Mouse (Mus musculus) liver, adult (tissue): ENCODE data around the gene Phb.

ENCODE experiments used
- GATA4 ChIP-seq: IDR thresholded peaks from 2 replicates; pipeline ENCODE4 v1.6.1; 2014; ENCODE audit warnings: mild to moderate bottlenecking, low read length; ENCODE audit not compliant: insufficient replicate concordance

Gene Phb

DNA sequence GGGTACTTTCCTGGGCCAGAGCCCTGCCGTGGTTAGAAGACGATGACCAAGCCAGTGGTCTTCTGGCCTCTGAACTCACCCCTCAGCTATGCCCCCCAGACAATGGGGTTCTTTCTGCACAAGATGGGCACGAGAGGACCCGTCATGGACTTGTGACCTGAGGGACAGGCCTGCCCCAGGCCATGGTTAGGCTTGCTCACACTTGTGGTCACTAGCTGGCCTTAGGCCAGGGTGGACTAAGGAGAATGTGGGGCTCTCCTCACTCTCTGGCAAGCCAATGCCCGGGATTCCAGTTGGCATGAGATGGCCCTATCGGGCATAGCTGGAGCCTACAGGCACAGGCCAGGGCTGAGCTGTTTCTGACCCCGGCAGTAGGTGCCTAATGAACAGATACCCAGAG, 22.4 kb upstream of the Phb start:
- no peak for TF ChIP-seq GATA4

DNA sequence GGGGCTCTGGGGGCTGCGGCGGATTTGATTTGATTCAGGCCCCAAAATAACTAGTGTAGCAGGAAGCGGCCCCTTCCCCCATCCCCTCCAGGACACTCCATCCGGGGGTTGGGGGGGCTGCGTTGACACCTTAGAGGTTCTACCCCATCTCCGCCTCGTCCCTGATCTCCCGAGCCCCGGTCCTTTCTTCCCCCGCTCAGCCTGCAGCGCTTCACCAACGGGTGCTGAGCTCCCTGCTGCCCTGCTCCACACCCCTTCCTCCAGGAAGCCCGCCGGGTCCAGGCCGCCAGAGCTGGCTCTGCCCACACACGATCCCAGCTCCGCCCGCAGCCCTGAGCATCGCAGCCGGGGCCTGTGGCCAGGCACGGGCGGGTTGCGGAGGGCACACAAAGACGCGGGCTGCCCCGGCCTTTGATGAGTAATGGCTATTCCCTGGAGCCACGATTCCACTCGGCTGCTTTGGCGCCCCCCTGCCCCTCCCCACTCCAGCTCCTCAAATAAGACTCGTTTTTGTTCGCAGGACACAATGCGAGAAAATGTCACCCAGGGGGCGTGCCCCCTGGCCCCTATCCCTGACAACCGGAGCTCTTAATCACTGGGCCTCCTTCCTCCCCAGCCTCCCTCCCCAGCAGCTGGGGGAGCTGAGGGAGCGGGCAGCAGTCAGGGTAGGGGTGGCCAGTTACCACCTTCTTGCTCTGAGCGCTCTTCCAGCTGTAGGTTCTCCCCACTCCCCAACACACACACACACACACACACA, 21.2 kb upstream of the Phb start:
- no peak for TF ChIP-seq GATA4

DNA sequence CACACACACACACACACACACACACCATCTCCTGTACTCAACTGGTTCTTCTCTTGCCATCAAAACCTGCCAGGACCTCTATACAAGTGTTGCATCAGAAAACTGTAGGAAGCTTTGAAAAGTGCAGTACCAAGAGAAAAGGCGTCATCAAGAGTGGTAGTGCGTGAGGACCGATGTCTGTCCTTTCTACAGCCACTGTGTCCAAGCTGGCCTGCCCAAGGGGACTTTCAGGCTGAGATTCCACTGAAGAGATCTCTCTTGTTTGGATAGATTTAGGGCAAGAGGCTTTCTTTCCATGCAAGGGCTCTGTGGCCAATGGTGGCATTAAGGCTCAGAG, 20.6 kb upstream of the Phb start:
- no peak for TF ChIP-seq GATA4

DNA sequence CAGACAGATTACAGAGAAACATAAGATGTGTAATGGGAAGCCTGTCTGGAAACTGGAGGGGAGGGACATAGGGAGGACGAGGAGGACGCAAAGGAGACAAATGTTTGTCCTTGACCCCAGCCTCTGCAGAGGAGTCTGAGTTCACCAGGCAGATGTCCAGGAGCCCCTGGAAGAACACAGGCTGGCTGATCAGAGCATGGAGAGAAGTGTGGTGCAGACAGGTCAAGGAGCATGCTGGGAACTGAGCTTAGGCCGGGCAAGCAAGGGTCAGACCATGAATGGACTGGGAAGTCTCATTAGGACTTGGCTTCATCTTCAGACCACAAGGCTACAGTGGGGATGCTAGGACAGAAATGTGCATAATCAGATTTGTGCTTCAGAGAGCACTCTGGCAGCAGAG, 19.0 kb upstream of the Phb start:
- TF ChIP-seq GATA4 = no peak

DNA sequence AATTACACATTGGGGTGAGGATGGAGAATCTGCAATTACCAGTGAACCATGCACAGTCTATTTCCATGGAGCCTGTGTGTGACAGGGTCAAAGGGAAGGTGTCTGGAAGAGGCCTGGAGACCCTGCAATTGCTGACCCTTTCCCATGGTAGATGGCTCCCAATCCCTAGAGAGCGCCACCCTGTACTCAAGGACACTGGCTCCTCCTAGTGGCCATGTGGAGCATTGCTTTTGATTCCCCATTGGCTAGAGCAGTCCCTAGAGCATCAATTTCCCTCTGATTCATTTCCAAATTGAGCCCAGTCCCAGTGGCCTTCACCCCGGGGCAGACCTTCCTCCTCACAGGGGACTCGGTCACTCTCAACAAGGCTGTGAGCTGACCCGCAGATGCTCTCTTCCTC, 17.9 kb upstream of the Phb start:
- TF ChIP-seq GATA4 = no peak

DNA sequence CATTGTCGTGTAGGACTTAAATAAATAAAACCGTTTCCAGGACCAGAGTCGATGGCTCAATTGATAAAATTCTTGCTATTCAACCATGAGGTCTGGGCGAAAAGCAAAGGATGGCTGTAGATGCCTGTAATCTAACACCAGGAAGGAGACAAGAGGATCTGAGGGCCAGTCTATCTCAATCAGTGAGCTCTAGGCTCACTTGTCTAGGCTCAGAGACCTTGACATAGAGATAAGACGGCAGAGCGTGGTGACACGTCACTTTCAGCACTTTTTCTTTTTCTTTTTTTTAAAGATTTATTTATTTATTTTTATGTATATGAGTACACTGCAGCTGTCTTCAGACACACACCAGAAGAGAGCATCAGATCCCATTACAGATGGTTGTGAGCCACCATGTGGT, 17.2 kb upstream of the Phb start:
- TF ChIP-seq GATA4 = no peak

DNA sequence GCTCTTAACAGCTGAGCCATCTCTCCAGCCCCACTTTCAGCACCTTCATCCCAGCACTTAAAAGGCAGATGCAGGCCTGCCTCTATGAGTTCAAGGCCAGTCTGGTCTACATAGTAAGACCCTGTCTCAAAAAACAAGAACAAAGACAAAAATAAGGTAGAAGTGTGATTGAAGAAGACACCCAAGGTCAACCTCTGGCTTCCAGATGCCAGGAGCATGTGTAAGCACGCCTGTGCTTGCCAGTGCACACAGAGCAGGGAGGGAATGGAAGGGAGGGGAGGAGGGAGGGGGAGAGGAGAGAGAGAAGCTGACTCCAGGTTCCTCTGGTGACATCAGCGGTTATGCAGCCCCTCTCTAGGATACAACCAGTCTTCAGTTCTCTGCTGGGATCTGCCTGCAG, 16.8 kb upstream of the Phb start:
- TF ChIP-seq GATA4 = no peak

DNA sequence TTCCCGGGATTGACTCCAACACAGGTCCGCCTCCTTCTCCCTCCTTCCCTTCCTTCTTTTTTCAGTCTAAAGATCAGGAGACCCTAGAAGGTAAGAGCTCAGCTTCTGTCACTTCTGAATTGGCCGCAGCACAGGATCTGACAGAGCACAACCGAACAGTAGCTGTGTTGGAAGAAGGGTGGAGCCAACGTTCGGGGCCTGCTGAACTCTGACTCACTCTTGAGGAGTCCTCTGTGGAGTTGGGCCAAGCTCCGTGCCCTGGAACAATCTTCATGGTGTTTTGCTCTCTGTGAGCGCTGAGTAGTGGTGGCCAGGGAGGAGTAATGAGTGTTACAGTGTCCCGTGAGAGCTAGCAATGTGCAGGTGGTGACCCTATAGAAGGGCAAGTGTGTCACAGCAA, 15.8 kb upstream of the Phb start:
- TF ChIP-seq GATA4 = no peak

DNA sequence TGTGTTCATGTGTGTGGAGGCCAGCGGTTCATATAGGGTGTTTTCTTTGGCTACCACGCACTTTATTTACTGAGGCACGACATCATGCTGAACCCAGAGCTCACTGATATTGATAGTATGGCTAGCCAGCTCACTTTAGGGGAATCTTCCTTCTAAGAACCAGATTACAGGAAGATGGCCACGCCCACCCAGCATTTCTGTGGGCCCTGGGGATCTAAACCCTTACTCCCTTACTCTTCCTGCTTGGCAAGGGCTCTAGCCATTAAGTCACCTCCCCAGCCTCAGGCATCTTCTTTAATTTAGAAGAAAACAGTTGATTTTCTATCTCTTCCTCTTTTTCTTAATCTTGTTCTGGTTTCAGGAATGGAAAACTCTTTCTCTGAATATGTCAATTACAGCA, 9.3 kb upstream of the Phb start:
- TF ChIP-seq GATA4 = no peak

DNA sequence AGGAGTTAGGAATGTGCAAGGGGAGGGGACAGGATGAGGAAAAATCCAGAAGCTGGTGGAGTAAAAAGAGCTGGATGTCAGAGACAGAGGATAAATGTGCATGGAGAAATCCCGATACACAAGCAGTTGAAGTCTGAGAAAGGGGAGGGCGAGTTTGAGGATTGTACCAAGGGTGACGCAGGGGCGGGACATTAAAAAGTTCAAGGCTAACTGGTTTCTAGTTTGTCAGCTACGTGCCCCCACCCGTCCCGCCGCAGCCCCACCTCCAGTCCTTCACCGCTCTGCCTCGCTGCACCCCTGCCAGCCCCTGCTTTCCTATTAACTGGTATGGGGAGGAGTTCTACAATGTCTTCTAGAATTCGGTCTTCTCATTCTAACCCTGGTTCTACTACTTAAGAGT, 420 bp downstream of the Phb start:
- TF ChIP-seq GATA4 = no peak

DNA sequence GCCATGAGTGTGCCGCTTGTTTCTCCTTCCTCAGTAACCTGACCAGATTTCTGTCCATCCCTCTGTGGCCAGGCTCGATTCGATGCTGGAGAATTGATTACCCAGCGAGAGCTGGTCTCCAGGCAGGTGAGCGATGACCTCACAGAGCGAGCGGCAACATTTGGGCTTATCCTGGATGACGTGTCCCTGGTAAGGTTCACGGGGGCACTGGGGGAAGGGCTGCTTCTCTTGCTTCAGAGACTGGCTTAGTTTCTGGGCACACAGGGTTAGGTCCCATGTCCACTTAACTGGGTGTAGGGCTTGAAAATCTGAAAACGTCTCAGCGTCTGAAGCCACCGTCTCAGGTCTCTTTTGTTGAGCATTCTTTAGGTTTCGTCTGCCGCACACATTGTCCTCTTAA, 8.7 kb downstream of the Phb start:
- TF ChIP-seq GATA4 = no peak

DNA sequence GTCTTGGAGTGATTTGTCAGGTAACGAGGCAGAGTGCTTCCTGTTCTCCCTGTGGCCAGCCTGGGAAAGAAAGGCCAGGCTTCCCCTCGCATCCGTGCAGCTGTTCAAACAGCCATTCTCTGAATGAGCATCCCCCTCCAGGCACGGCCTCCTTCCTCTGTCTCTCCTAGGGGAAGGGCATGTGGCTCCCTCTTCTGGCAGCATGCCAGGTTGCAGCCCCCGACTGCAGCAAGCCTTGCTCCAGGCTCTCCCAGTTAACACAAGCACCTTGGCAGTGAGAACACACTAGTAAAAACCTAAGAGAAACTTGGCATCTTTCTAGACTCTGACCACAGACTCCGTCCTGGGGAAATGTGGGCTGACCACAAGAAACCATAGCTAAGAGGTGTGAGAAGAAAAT, 9.6 kb downstream of the Phb start:
- no peak for TF ChIP-seq GATA4

DNA sequence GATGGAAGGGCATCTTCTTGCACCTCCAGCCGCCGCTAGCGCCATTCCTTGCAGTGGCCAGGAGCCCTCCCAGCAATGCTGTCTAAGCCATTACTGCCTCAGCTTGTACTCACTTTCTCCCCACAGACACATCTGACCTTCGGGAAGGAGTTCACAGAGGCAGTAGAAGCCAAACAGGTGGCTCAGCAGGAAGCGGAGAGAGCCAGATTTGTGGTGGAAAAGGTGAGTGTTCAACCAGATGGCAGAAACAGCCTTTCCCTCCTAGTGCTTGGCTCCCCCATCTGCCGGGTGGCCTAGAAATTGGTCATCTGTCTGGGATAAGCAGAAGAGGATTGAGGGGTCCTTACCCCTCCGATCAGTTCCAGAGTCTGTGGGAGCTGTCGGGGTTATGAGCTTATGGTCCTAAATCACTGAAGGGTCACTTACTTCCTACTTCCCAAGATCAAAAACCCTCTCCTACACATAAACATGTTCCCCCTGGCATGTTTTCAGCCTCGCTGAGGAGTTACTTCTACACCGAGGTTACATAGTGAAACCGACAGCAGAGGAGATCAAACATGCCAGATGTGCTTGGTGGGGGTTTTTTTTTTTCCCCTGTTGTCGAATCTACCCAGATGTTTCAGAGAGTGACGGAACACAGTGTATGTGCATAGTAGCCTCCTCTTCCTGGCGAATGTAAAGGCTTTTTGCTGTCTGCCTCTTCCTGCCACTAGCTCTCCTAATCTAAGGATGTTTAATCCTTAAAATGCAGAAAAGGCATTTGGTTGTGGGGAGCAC, 11.4 kb downstream of the Phb start:
- TF ChIP-seq GATA4 = no peak

DNA sequence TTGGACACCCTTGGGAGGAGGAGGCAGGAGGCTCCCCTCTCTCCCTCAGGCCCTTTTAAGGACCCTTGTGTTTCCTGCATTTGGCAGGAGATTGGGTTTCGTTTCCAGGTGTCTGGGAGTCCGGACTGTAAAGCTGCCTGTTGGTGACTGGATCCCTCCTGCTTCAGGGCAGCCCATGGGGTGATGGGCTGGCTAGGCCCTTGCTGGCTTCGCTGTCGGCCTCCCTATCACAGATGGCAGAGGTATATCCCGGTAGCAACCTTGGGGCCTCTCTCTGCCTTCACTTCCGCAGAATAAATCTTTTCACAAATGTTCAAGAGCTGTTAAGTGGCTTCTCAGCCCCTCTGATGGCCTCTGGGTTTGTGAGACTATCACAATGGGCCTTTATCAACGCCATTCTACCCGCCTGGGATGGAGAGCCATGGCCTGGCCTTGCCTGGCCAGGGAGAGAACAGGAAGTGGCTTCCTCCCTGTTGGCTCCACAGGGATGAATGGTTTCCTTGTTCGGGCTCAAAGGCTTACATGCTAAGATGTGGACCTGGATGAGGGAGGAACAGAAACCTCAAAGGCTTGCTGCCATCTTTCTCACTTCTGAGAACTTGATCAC, 15.3 kb downstream of the Phb start:
- no peak for TF ChIP-seq GATA4

DNA sequence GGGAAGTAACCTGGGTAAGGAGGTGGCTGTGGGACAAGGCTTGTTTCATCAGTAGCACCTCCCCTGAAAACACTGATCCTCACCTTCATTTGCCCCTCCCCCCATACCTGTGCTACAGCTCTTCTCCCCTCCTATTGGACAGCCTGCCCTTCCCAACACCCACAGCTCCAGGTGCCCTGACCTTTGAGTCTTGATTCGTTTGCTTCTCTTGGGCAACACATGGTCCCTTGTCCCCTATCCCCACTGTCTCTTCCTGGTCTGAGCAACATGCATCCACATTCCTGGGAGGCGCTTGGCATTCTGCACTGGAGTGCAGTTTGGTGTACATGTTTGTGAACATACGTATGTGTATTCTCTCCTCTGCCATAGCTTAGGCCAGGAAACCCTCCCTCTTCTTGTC, 16.2 kb downstream of the Phb start:
- no peak for TF ChIP-seq GATA4

DNA sequence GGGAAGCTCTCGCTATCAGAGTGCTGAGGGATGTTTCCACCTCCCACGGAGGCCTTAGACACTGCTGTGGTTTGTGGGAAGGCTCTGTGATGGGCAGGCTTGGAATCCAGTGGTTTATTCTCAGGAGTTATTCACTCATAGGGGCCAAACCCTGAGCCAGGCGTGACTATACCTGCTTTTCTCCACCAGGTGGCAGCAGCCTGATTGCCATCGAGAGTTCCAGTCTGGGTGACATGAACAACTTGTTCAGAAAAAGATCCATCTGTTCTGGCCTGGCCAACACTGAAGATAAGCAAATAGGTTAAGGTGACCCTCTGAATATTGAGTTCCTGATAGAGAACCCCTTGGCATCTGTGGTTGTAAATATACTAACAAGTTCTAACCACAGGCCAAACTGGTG, 19.3 kb downstream of the Phb start:
- TF ChIP-seq GATA4 = no peak

DNA sequence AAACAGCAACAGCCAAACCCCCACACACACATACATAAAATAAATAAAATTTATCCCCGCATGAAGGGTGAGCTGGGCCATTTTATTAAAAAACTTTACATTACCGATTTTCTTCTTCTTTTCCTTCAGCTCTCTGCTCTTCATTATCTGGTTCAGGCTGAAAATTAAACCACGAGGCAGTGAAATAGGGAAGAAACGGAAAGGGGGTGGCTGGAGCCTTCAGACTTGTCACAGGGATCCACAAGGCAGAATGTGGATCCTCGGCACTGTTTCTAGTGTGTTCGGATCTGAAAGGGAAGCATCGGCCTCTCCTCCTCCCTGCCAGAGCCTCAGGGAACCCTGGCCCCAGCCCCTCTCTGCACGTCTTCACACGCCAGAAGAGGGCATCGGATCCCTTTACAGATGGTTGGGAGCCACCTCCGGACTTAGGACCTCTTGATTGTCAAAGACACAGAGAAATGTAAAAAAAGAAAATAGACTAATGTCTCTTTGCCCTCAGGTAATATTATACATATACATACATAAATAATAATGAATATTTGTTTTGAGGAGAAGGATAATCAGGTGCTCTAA, 20.4 kb downstream of the Phb start:
- TF ChIP-seq GATA4 = no peak

DNA sequence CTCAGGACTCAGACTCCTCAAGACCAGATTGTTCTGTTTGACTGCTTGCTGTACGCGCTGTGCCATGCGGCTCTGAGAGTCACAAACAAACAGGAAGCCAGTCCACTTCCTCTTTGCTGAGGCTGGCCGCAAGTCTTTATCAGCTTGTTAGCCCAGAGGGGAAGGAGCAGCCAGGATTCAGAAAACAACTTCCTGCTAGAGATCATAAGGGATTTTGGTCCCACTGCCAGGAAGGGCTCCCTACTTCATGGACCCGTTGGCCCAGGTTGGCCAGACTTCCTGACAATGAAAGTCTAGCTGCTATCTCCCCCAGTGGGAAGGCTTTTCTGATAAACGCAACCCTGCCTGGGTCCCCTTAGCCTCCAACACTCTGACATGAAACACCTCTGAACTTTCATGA, 21.8 kb downstream of the Phb start:
- TF ChIP-seq GATA4 = peak; percentile 98
